Mouse (Mus musculus): ENCODE data around the gene Tmem176a.

The Tmem176a gene

GRCm38 (mm10) chr6:48840973-48841625 is 380 bp downstream of the Tmem176a start, which contains the start of gene Tmem176b:
Gene Tmem176b, minus strand, starts transcription at chr6:48841496.
- DNase-seq (ENCODE audit: inconsistent age in 2 of 2, low spot score in 1 of 2) = peak; percentile 98 to 99

- peak; percentile 75 to 88 for DNase-seq (ENCODE audit: inconsistent age in 2 of 2, low spot score in 1 of 2)
Measured at GRCm38 (mm10) chr6:48842111-48842842, 1.6 kb downstream of the Tmem176a start.

- DNase-seq (ENCODE audit: inconsistent age in 2 of 2, low spot score in 1 of 2) = no peak
Measured at GRCm38 (mm10) chr6:48845086-48845485, 4.4 kb downstream of the Tmem176a start.

GRCm38 (mm10) chr6:48851820-48852491 is 11.2 kb downstream of the Tmem176a start:
- DNase-seq (ENCODE audit: inconsistent age in 2 of 2, low spot score in 1 of 2) = peak; percentile 68 to 87

- DNase-seq (ENCODE audit: inconsistent age in 2 of 2, low spot score in 1 of 2) = no peak
Measured at GRCm38 (mm10) chr6:48854155-48854554, 13.4 kb downstream of the Tmem176a start.

- DNase-seq (ENCODE audit: inconsistent age in 2 of 2, low spot score in 1 of 2) = peak in 1 of 2 experiments; percentile 47
Measured at GRCm38 (mm10) chr6:48857613-48858302, 17.0 kb downstream of the Tmem176a start.

GRCm38 (mm10) chr6:48860130-48860815 is 19.6 kb downstream of the Tmem176a start:
- DNase-seq (ENCODE audit: inconsistent age in 2 of 2, low spot score in 1 of 2) = peak; percentile 76 to 93

- DNase-seq (ENCODE audit: inconsistent age in 2 of 2, low spot score in 1 of 2) = no peak
Measured at GRCm38 (mm10) chr6:48860851-48861250, 20.1 kb downstream of the Tmem176a start.

GRCm38 (mm10) chr6:48861616-48862280 is 21.0 kb downstream of the Tmem176a start:
- no peak for DNase-seq (ENCODE audit: inconsistent age in 2 of 2, low spot score in 1 of 2)

- no peak for DNase-seq (ENCODE audit: inconsistent age in 2 of 2, low spot score in 1 of 2)
Measured at GRCm38 (mm10) chr6:48862816-48863215, 22.1 kb downstream of the Tmem176a start.

GRCm38 (mm10) chr6:48863488-48863887 is 22.8 kb downstream of the Tmem176a start:
- no peak for DNase-seq (ENCODE audit: inconsistent age in 2 of 2, low spot score in 1 of 2)

GRCm38 (mm10) chr6:48864181-48864580 is 23.5 kb downstream of the Tmem176a start:
- DNase-seq (ENCODE audit: inconsistent age in 2 of 2, low spot score in 1 of 2) = peak in 1 of 2 experiments; percentile 0

GRCm38 (mm10) chr6:48864723-48865122 is 24.0 kb downstream of the Tmem176a start:
- DNase-seq (ENCODE audit: inconsistent age in 2 of 2, low spot score in 1 of 2) = peak in 1 of 2 experiments; percentile 1

- DNase-seq (ENCODE audit: inconsistent age in 2 of 2, low spot score in 1 of 2) = peak; percentile 1 to 12
Measured at GRCm38 (mm10) chr6:48865152-48865745, 24.5 kb downstream of the Tmem176a start.

- peak in 1 of 2 experiments; percentile 1 for DNase-seq (ENCODE audit: inconsistent age in 2 of 2, low spot score in 1 of 2)
Measured at GRCm38 (mm10) chr6:48866355-48866950, 25.7 kb downstream of the Tmem176a start.

GRCm38 (mm10) chr6:48867158-48867557 is 26.4 kb downstream of the Tmem176a start:
- no peak for DNase-seq (ENCODE audit: inconsistent age in 2 of 2, low spot score in 1 of 2)

- peak; percentile 27 to 76 for DNase-seq (ENCODE audit: inconsistent age in 2 of 2, low spot score in 1 of 2)
Measured at GRCm38 (mm10) chr6:48869774-48870173, 29.1 kb downstream of the Tmem176a start.

GRCm38 (mm10) chr6:48872596-48872995 is 31.9 kb downstream of the Tmem176a start, which contains the start of gene Aoc1:
Gene Aoc1, plus strand, starts transcription at chr6:48872896.
- DNase-seq (ENCODE audit: inconsistent age in 2 of 2, low spot score in 1 of 2) = no peak

- DNase-seq (ENCODE audit: inconsistent age in 2 of 2, low spot score in 1 of 2) = no peak
Measured at GRCm38 (mm10) chr6:48874576-48874975, 33.9 kb downstream of the Tmem176a start.
